ENCODE assay signal across 21 mouse cellular contexts in the genomic region with DNA sequence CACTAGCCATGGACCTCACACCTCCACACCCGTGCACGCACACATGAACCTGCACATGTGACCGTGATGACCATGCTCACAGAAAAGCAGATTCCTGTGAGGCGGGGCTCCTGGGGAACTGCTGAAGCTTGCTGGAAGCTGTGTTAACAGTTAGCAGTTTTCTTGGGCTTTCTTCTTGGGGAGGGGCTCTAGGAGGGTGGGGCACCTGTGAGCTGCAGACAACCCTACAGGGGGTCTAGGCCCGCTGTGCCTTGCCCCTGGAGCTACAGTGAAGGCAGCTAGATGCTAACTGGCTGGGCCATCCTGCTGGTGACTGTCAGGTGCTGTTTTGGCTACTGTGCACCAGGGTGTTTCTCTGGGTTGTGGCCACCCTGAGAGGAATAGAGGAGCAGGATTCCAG. TPM values are rescaled to one million over a fixed set of nuclear protein-coding genes. Genes with fewer than 3 reads are reported as not detected.
DNase-seq lines count a peak whose midpoint lies in the region; ATAC-seq lines count a peak whose summit lies in the region.
"Had no signal": no experiment of that assay in that cellular context is flagged by ENCODE, and none has a peak within 500 bp of the region (broad histone marks: within the 10 kb centered on the region; RNA-seq: fewer than 3 reads in every experiment).

No protein-coding gene starts in this region.

- no peak overlapping the region for H3K4me2 ChIP-seq in midbrain, embryonic 12.5 days (replicated peaks)
- no peak overlapping the region for H3K4me2 ChIP-seq in midbrain, embryonic 14.5 days (ENCODE audit: low read length)
- H3K4me2 ChIP-seq: hindbrain, embryonic 12.5 days; intestine, embryonic 15.5 days had no signal

- H3K36me3 ChIP-seq in heart, embryonic 10.5 days = peaks cover 43% of the 10 kb centered on the region
- peaks cover 44% of the 10 kb centered on the region for H3K36me3 ChIP-seq in midbrain, embryonic 12.5 days
- peaks cover 45% of the 10 kb centered on the region for H3K36me3 ChIP-seq in midbrain, embryonic 14.5 days (ENCODE audit: control insufficient read depth, insufficient read depth, low read length)
- H3K36me3 ChIP-seq: intestine, embryonic 15.5 days had no signal

- no peaks in the 10 kb centered on the region for H3K4me1 ChIP-seq in heart, embryonic 10.5 days
- no peaks in the 10 kb centered on the region for H3K4me1 ChIP-seq in midbrain, embryonic 12.5 days
- H3K4me1 ChIP-seq in midbrain, embryonic 14.5 days (ENCODE audit: control insufficient read depth, insufficient read depth, low read length) = no peaks in the 10 kb centered on the region
- H3K4me1 ChIP-seq: embryonic facial prominence, embryonic 10.5 days; hindbrain, embryonic 12.5 days; intestine, embryonic 15.5 days had no signal

- no peak for DNase-seq in heart, embryonic 10.5 days (ENCODE audit: low spot score)
- DNase-seq in heart, adult 8-10 months (ENCODE audit: low spot score) = no peak
- no peak for DNase-seq in midbrain, embryonic 14.5 days
- DNase-seq in ES-CJ7 (ENCODE audit: low read depth, low spot score) (peak; percentile 81), R1 (ENCODE audit: low read depth, low spot score) (peak; percentile 80)
- DNase-seq in gastrocnemius, adult 8-10 months (ENCODE audit: low spot score in 2 of 2) = no peak
- DNase-seq: adrenal gland, adult 8-10 months; adrenal gland, postnatal 36 days; cerebellum, adult 2 months; cerebellum, postnatal 10 days; gastrocnemius, postnatal 25 days; heart, postnatal 10 days; heart, postnatal 4 days had no signal

- no peaks in the 10 kb centered on the region for H3K27me3 ChIP-seq in heart, embryonic 10.5 days (ENCODE audit: insufficient read depth, poor library complexity, severe bottlenecking)
- no peaks in the 10 kb centered on the region for H3K27me3 ChIP-seq in midbrain, embryonic 12.5 days
- no peaks in the 10 kb centered on the region for H3K27me3 ChIP-seq in midbrain, embryonic 14.5 days (ENCODE audit: control insufficient read depth, insufficient read depth, low read length)
- H3K27me3 ChIP-seq: CH12.LX; hindbrain, embryonic 12.5 days; intestine, embryonic 15.5 days; Patski had no signal

- WGBS in heart, embryonic 10.5 days = 80% methylated on average over 5 of the region's 5 CpGs
- WGBS in midbrain, embryonic 12.5 days = 83% methylated on average over 5 of the region's 5 CpGs
- WGBS in midbrain, embryonic 14.5 days = 87% methylated on average over 5 of the region's 5 CpGs

- H3K9me3 ChIP-seq in heart, embryonic 10.5 days = 0 out of 2 replicates have a peak, but pooled peaks cover 3% of the 10 kb centered on the region
- 0 out of 2 replicates have a peak, but pooled peaks cover 3% of the 10 kb centered on the region for H3K9me3 ChIP-seq in midbrain, embryonic 12.5 days
- H3K9me3 ChIP-seq in midbrain, embryonic 14.5 days (ENCODE audit: control insufficient read depth, low read length) = no peaks in the 10 kb centered on the region
- H3K9me3 ChIP-seq: hindbrain, embryonic 12.5 days; intestine, embryonic 15.5 days had no signal

- H3K9ac ChIP-seq in midbrain, embryonic 12.5 days (replicated peaks) = no peak overlapping the region
- no peak overlapping the region for H3K9ac ChIP-seq in midbrain, embryonic 14.5 days (replicated peaks; ENCODE audit: low read length)
- H3K9ac ChIP-seq: hindbrain, embryonic 12.5 days; intestine, embryonic 15.5 days had no signal

- no peak overlapping the region for H3K4me3 ChIP-seq in heart, embryonic 10.5 days
- no peak overlapping the region for H3K4me3 ChIP-seq in midbrain, embryonic 12.5 days
- no peak overlapping the region for H3K4me3 ChIP-seq in midbrain, embryonic 14.5 days (replicated peaks; ENCODE audit: low read depth, low read length)
- H3K4me3 ChIP-seq: embryonic facial prominence, embryonic 10.5 days; hindbrain, embryonic 12.5 days; intestine, embryonic 15.5 days had no signal

- ATAC-seq in midbrain, embryonic 12.5 days (ENCODE audit: low FRiP score, low read depth) = 0 out of 2 replicates have a peak, but pooled peaks have one; percentile 34
- ATAC-seq in midbrain, embryonic 14.5 days (ENCODE audit: low FRiP score, low TSS enrichment) = no peak
- ATAC-seq: forebrain, embryonic 16.5 days; intestine, embryonic 15.5 days; Patski had no signal

- H3K27ac ChIP-seq in heart, embryonic 10.5 days = peak overlapping the region; percentile 36; the same call in 1 of the 2 replicates
- H3K27ac ChIP-seq in midbrain, embryonic 12.5 days (replicated peaks) = no peak overlapping the region
- no peak overlapping the region for H3K27ac ChIP-seq in midbrain, embryonic 14.5 days (replicated peaks; ENCODE audit: low read depth, low read length)
- H3K27ac ChIP-seq: embryonic facial prominence, embryonic 10.5 days; hindbrain, embryonic 12.5 days; intestine, embryonic 15.5 days had no signal

RNA-seq across cellular contexts. Expression of a gene that starts 44.6 kb away (rescaled TPM):
- 3.1 and 3.4 TPM in 2 replicates for polyA plus RNA-seq in heart, embryonic 10.5 days (2016; fragmentation: Nextera tagmentation; extraction: Ambion mirVana)
- total RNA-seq in heart, adult 8-10 months (2022) = under 1 TPM; 0.09 to 0.25 (median 0.17) TPM
- 7.9 and 9.3 TPM in 2 replicates for polyA plus RNA-seq in midbrain, embryonic 12.5 days (2016; fragmentation: Nextera tagmentation; extraction: Ambion mirVana)
- polyA plus RNA-seq in midbrain, embryonic 14.5 days (2014; fragmentation: Nextera tagmentation; extraction: Ambion mirVana) = 7.5 and 8.4 TPM in 2 replicates
- under 1 TPM; 0.08 to 0.19 (median 0.13) TPM for total RNA-seq in gastrocnemius, adult 8-10 months (2022)
- total RNA-seq: granulocyte monocyte progenitor cell, adult 5-6 weeks had no signal

Comparison
In these comparisons a context has a peak if more than half of its experiments do, and no peak if none do; other contexts are left out.
1. DNase-seq: peak in ES-CJ7 (single experiment) and R1 (single experiment); none in heart, embryonic 10.5 days (single experiment), heart, adult 8-10 months (single experiment), midbrain, embryonic 14.5 days (single experiment) and gastrocnemius, adult 8-10 months (0 of 2).